Mouse (Mus musculus) embryonic facial prominence, embryonic 10.5 days (tissue): ENCODE results near the gene Gm11639. TPM values are rescaled to one million over a fixed set of nuclear protein-coding genes. Genes with fewer than 3 reads are reported as not detected.

Experiments
- polyA plus RNA-seq: library from polyadenylated mRNA; unstranded; fragments of >200 nt; fragmentation: Nextera tagmentation; extraction: Ambion mirVana; gene quantifications from 2 replicates; pipeline ENCODE4 v1.2.1, GENCODE M21; 2016

The Gm11639 gene
- polyA plus RNA-seq, 1 experiment from 2014 or later: not detected

Other genes starting within 250 kb of the Gm11639 start
- 28.7 and 28.9 TPM in 2 replicates for gene Kansl1, start 216.8 kb upstream of the Gm11639 start, polyA plus RNA-seq
- gene Cdc27, start 135.1 kb upstream of the Gm11639 start, polyA plus RNA-seq: 58.4 and 60.8 TPM in 2 replicates
- gene Myl4, start 135.0 kb upstream of the Gm11639 start, polyA plus RNA-seq: 1.1 and 4.1 TPM in 2 replicates
- gene Itgb3, start 77.7 kb upstream of the Gm11639 start, polyA plus RNA-seq: 2.9 and 4.2 TPM in 2 replicates